Mouse (Mus musculus) myocyte (in vitro differentiated cells): ENCODE results near the gene Olfr1053. TPM values are rescaled to one million over a fixed set of nuclear protein-coding genes. Genes with fewer than 3 reads are reported as not detected.
"Not testable (repeated sequence)": the region's sequence is repeated elsewhere in the genome, so short reads cannot be mapped to it uniquely, and the experiment has no call there.

ENCODE experiments used
- H3K27me3 ChIP-seq: one replicate; pipeline ENCODE4 v1.6.1; 2011; ENCODE audit not compliant: control insufficient read depth, insufficient read depth, insufficient read length
- H3K36me3 ChIP-seq: one replicate; pipeline ENCODE4 v1.6.1; 2011; ENCODE audit not compliant: control insufficient read depth, insufficient read depth
- H3K4me2 ChIP-seq: one replicate; pipeline ENCODE4 v1.6.1; 2011; ENCODE audit warnings: low read depth, control low read depth
- H3K4me3 ChIP-seq: one replicate; pipeline ENCODE4 v1.5.1; 2011; ENCODE audit warnings: mild to moderate bottlenecking, control low read depth, moderate library complexity
- H3K79me2 ChIP-seq: one replicate; pipeline ENCODE4 v1.6.1; 2011; ENCODE audit not compliant: control insufficient read depth, insufficient read depth
- H3ac ChIP-seq: one replicate; pipeline ENCODE4 v1.6.1; 2011; ENCODE audit not compliant: control insufficient read depth, insufficient read length
- CEBPB ChIP-seq: IDR thresholded peaks from 2 replicates; pipeline ENCODE4 v1.6.1; 2011; ENCODE audit warnings: mild to moderate bottlenecking, moderate library complexity; ENCODE audit not compliant: poor library complexity, insufficient read depth, severe bottlenecking
- E2F4 ChIP-seq: IDR thresholded peaks from one replicate; pipeline ENCODE4 v1.6.1; 2011; ENCODE audit warnings: mild to moderate bottlenecking, control low read depth, moderate library complexity; ENCODE audit not compliant: insufficient read depth
- MAX ChIP-seq: IDR thresholded peaks from one replicate; pipeline ENCODE4 v1.6.1; 2011; ENCODE audit warnings: low read depth, mild to moderate bottlenecking, control low read depth
- MYOD1 ChIP-seq, 3 experiments: IDR thresholded peaks; one replicate each; pipeline ENCODE4 v1.6.1; 2011; ENCODE audit warnings: control low read depth in 2 of 3, low read depth in 2 of 3, mild to moderate bottlenecking in 2 of 3, moderate library complexity in 1 of 3; ENCODE audit not compliant: insufficient read length in 2 of 3, control insufficient read depth in 1 of 3
- MYOG ChIP-seq, 3 experiments: IDR thresholded peaks; one replicate each; pipeline ENCODE4 v1.6.1; 2011; ENCODE audit warnings: control low read depth in 2 of 3, low read depth in 2 of 3, mild to moderate bottlenecking in 2 of 3; ENCODE audit not compliant: insufficient read length in 2 of 3, control insufficient read depth in 1 of 3, insufficient read depth in 1 of 3
- POLR2A ChIP-seq: IDR thresholded peaks from one replicate; pipeline ENCODE4 v1.6.1; 2011; ENCODE audit warnings: low read depth, mild to moderate bottlenecking, control low read depth, moderate library complexity; ENCODE audit not compliant: insufficient read length
- POLR2AphosphoS2 ChIP-seq: IDR thresholded peaks from one replicate; pipeline ENCODE4 v1.6.1; 2011; ENCODE audit warnings: low read depth, control low read depth; ENCODE audit not compliant: insufficient read length
- REST ChIP-seq: IDR thresholded peaks from one replicate; pipeline ENCODE4 v1.6.1; 2011; ENCODE audit warnings: mild to moderate bottlenecking, control low read depth, moderate library complexity; ENCODE audit not compliant: insufficient read depth, insufficient read length
- SRF ChIP-seq: IDR thresholded peaks from one replicate; pipeline ENCODE4 v1.6.1; 2011; ENCODE audit warnings: low read depth; ENCODE audit not compliant: control insufficient read depth, insufficient read length
- TCF12 ChIP-seq: IDR thresholded peaks from one replicate; pipeline ENCODE4 v1.6.1; 2011; ENCODE audit warnings: mild to moderate bottlenecking, control low read depth; ENCODE audit not compliant: poor library complexity, insufficient read depth, severe bottlenecking
- TCF3 ChIP-seq: IDR thresholded peaks from one replicate; pipeline ENCODE4 v1.6.1; 2011; ENCODE audit warnings: low read depth, control low read depth; ENCODE audit not compliant: insufficient read length
- USF1 ChIP-seq: IDR thresholded peaks from one replicate; pipeline ENCODE4 v1.6.1; 2011; ENCODE audit warnings: low read depth, mild to moderate bottlenecking, control low read depth, moderate library complexity
- polyA plus RNA-seq: library from polyadenylated mRNA; unstranded; fragments of >200 nt; fragmentation: generic; extraction: Trizol; gene quantifications from one replicate; pipeline ENCODE4 v1.2.1, GENCODE M21; 2012; ENCODE audit warnings: missing spikeins

The Olfr1053 gene
- not detected for polyA plus RNA-seq

DNA sequence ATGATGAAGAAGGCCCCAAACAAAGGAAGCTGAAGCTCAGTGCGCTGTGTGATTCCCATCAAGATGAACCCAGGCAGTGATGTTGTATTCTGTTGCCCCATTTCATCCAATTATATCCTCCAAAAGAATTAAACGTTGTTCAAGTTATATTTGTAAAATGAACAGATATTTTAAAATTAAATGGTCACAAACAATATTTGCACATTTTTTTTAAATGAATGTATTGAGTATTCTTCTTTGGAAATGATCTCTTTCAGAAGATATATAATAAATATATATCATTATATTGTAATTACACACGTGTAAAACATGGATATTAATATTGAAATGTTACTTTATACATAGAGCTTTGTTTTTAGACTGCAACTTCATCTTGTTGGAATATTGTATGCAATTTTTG lies at the start of gene Olfr1053:
Olfr1053 (minus strand) TSS at position 101 of the 400 bp plus-strand sequence.
- Histone ChIP-seq H3K27me3 (no peaks in the 10 kb centered on the region), H3ac (no peak within 1 kb of the TSS), H3K79me2 (no peaks in the 10 kb centered on the region), H3K4me2 (no peak within 1 kb of the TSS), H3K4me3 (no peak within 1 kb of the TSS), H3K36me3 (no peaks in the 10 kb centered on the region)
- TF ChIP-seq POLR2AphosphoS2 (no peak), SRF (no peak), TCF3 (no peak), USF1 (no peak), REST (no peak), TCF12 (no peak), CEBPB (no peak), MAX (no peak), POLR2A (no peak), MYOD1 (IDR thresholded peaks at IDR 0.05; ENCODE audit: control insufficient read depth in 1 of 3, insufficient read length in 2 of 3, low read depth in 2 of 3) (no peak), MYOG (IDR thresholded peaks at IDR 0.05; ENCODE audit: control insufficient read depth in 1 of 3, insufficient read depth in 1 of 3, insufficient read length in 2 of 3, low read depth in 2 of 3) (no peak), E2F4 (no peak)

DNA sequence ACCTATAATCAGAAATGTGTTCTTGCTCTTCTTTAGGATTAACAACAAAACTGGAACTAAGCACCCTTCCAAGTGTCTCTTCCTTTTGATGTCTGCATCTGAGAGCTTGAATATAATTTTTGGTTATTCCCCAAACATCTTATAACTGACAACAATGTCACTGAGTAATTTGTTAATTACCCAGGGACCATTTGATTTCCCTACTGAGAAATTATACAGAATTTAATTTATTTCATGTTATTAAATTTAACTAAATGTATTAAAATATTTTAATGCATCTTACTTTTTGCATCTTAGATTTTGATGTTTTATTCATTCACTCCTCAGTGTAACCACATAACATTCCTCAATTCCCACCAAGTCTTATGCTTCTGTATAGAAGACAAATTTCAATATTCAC lies 47.3 kb upstream of the Olfr1053 start, which contains the start of gene Olfr1056:
Olfr1056 (minus strand) TSS at position 101 of the 400 bp plus-strand sequence.
- Histone ChIP-seq H3K4me2 (no peak within 1 kb of the TSS), H3K27me3 (no peaks in the 10 kb centered on the region), H3K79me2 (no peaks in the 10 kb centered on the region), H3K36me3 (no peaks in the 10 kb centered on the region), H3ac (no peak within 1 kb of the TSS), H3K4me3 (no peak within 1 kb of the TSS)
- TF ChIP-seq TCF12 (no peak), USF1 (no peak), MYOD1 (IDR thresholded peaks at IDR 0.05; ENCODE audit: control insufficient read depth in 1 of 3, insufficient read length in 2 of 3, low read depth in 2 of 3) (no peak), MAX (no peak), POLR2A (no peak), TCF3 (no peak), MYOG (IDR thresholded peaks at IDR 0.05; ENCODE audit: control insufficient read depth in 1 of 3, insufficient read depth in 1 of 3, insufficient read length in 2 of 3, low read depth in 2 of 3) (no peak), SRF (no peak), POLR2AphosphoS2 (no peak), CEBPB (no peak)

DNA sequence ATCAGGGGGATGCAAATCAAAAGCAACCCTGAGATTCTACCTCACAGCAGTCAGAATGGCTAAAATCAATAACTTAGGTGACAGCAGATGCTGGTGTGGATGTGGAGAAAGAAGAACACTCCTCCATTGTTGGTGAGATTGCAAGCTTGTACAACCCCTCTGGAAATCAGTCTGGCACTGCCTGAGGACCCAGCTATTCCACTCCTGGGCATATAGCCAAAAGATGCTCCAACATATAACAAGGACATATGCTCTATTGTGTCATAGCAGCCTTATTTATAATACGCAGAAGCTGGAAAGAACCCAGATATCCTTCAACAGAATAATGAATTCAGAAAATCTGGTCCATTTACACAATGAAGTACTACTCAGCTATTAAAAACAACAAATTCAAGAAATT lies 36.7 kb upstream of the Olfr1053 start:
- H3K27me3 ChIP-seq, H3K79me2 ChIP-seq, H3K36me3 ChIP-seq, H3K4me2 ChIP-seq, H3ac ChIP-seq, H3K4me3 ChIP-seq: not testable (repeated sequence)

DNA sequence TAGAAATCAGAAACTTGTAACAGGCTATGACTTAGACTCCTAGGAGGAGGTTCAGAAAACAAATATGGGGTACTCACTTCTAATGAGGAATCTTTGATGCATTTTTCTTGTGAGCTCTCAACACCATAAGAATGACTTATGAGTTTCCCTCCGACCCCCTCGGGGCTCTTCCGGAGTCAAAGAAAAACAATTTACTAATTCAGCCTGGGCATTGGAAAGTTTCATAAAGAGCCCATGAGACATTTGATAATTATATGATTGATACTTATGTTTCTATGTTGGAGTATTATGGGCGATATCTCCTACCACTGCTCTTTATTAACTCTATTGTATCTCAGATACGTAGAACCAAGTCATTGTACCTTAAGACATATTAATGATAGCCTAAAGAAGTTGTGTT lies 35.1 kb upstream of the Olfr1053 start, which contains the start of gene Olfr1055:
Olfr1055 (minus strand) TSS at position 101 of the 400 bp plus-strand sequence.
- Histone ChIP-seq H3K79me2 (no peaks in the 10 kb centered on the region), H3ac (no peak within 1 kb of the TSS), H3K4me3 (no peak within 1 kb of the TSS), H3K27me3 (no peaks in the 10 kb centered on the region), H3K4me2 (no peak within 1 kb of the TSS), H3K36me3 (no peaks in the 10 kb centered on the region)
- no peak for TF ChIP-seq REST
- no peak for TF ChIP-seq TCF3
- TF ChIP-seq CEBPB, result no peak
- TF ChIP-seq MYOD1 (IDR thresholded peaks at IDR 0.05; ENCODE audit: control insufficient read depth in 1 of 3, insufficient read length in 2 of 3, low read depth in 2 of 3), result no peak
- no peak for TF ChIP-seq POLR2A
- no peak for TF ChIP-seq SRF
- TF ChIP-seq POLR2AphosphoS2, result no peak
- TF ChIP-seq USF1, result no peak

DNA sequence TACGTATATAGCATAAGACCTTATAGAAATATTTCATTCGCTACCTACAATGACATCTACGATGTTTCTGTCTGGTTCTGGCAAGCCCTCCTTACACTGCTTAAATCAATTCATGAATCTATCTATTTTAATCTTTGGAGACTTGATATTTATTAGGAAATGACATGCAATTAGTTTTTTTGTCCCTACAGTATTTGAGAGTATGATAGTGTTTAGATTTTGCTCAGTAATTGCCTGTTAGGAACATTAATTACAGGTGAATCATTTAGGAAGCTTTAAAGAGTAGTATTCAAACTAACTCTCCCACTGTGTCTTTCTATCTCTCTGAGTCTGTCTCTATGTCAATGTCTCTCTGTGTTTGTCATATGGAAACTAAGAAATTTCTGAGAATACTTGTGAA lies 20.2 kb upstream of the Olfr1053 start, which contains the start of gene Olfr1054:
Olfr1054 (minus strand) TSS at position 101 of the 400 bp plus-strand sequence.
- Histone ChIP-seq H3K4me2 (no peak within 1 kb of the TSS), H3K27me3 (no peaks in the 10 kb centered on the region), H3K4me3 (no peak within 1 kb of the TSS), H3K79me2 (no peaks in the 10 kb centered on the region), H3ac (no peak within 1 kb of the TSS), H3K36me3 (no peaks in the 10 kb centered on the region)
- TF ChIP-seq REST (no peak), E2F4 (no peak), TCF3 (no peak), MYOG (IDR thresholded peaks at IDR 0.05; ENCODE audit: control insufficient read depth in 1 of 3, insufficient read depth in 1 of 3, insufficient read length in 2 of 3, low read depth in 2 of 3) (no peak)
